Mouse (Mus musculus): ENCODE measurements at regions not wholly inside any gene's neighbourhood (a gene's known extent, or its start where the extent isn't known, plus 50 kb on each side); places are given as distances from the start of the nearest gene placed in this dataset.
"Not testable (repeated sequence)": the region's sequence is repeated elsewhere in the genome, so short reads cannot be mapped to it uniquely, and the experiment has no call there.

GRCm38 (mm10) chr4:45654019-45654803 lies 121.9 kb upstream of the Shb start:
- DNase-seq (ENCODE audit: low spot score in 2 of 2): no peak

- no peak for DNase-seq (ENCODE audit: low spot score in 2 of 2)
Measured at GRCm38 (mm10) chr4:45648884-45649577, 116.8 kb upstream of the Shb start.

- no peak for DNase-seq (ENCODE audit: low spot score in 2 of 2)
Measured at GRCm38 (mm10) chr4:45647514-45647913, 115.2 kb upstream of the Shb start.

- no peak for DNase-seq (ENCODE audit: low spot score in 2 of 2)
Measured at GRCm38 (mm10) chr4:45642604-45643003, 110.3 kb upstream of the Shb start.

- no peak for DNase-seq (ENCODE audit: low spot score in 2 of 2)
Measured at GRCm38 (mm10) chr4:45641272-45641671, 109.0 kb upstream of the Shb start.

- DNase-seq (ENCODE audit: low spot score in 2 of 2): no peak
Measured at GRCm38 (mm10) chr4:45640713-45641112, 108.4 kb upstream of the Shb start.

GRCm38 (mm10) chr4:45639397-45640034 lies 107.2 kb upstream of the Shb start:
- DNase-seq (ENCODE audit: low spot score in 2 of 2): peak; percentile 12 to 41

- no peak for DNase-seq (ENCODE audit: low spot score in 2 of 2)
Measured at GRCm38 (mm10) chr4:45638411-45638810, 106.1 kb upstream of the Shb start.

GRCm38 (mm10) chr4:45631276-45632045 lies 99.2 kb upstream of the Shb start:
- no peak for DNase-seq (ENCODE audit: low spot score in 2 of 2)

- no peak for DNase-seq (ENCODE audit: low spot score in 2 of 2)
Measured at GRCm38 (mm10) chr4:45625633-45626032, 93.4 kb upstream of the Shb start.

- no peak for DNase-seq (ENCODE audit: low spot score in 2 of 2)
Measured at GRCm38 (mm10) chr4:45622017-45622416, 89.7 kb upstream of the Shb start.

- DNase-seq (ENCODE audit: low spot score in 2 of 2): no peak
Measured at GRCm38 (mm10) chr4:45617126-45617525, 84.9 kb upstream of the Shb start.

GRCm38 (mm10) chr4:45613498-45613897 lies 81.2 kb upstream of the Shb start:
- DNase-seq (ENCODE audit: low spot score in 2 of 2): not testable (repeated sequence)

GRCm38 (mm10) chr4:45612132-45612531 lies 79.9 kb upstream of the Shb start:
- no peak for DNase-seq (ENCODE audit: low spot score in 2 of 2)

GRCm38 (mm10) chr4:45610937-45611336 lies 78.7 kb upstream of the Shb start:
- DNase-seq (ENCODE audit: low spot score in 2 of 2): no peak

GRCm38 (mm10) chr4:45606578-45606977 lies 74.3 kb upstream of the Shb start:
- no peak for DNase-seq (ENCODE audit: low spot score in 2 of 2)

GRCm38 (mm10) chr4:45605681-45606080 lies 73.4 kb upstream of the Shb start:
- DNase-seq (ENCODE audit: low spot score in 2 of 2): no peak

- DNase-seq (ENCODE audit: low spot score in 2 of 2): no peak
Measured at GRCm38 (mm10) chr4:45604271-45604800, 72.1 kb upstream of the Shb start.

- DNase-seq (ENCODE audit: low spot score in 2 of 2): no peak
Measured at GRCm38 (mm10) chr4:45600520-45600919, 68.2 kb upstream of the Shb start.

GRCm38 (mm10) chr4:45593435-45593991 lies 61.2 kb upstream of the Shb start:
- DNase-seq (ENCODE audit: low spot score in 2 of 2): no peak

GRCm38 (mm10) chr4:45592766-45593165 lies 60.5 kb upstream of the Shb start:
- DNase-seq (ENCODE audit: low spot score in 2 of 2): no peak

Measured in layer of hippocampus, postnatal 14 days (tissue).